Mouse (Mus musculus) liver, embryonic 11.5 days (tissue): ENCODE data around the gene Ccdc77. TPM values are rescaled to one million over a fixed set of nuclear protein-coding genes. Genes with fewer than 3 reads are reported as not detected.

Experiments used
- ATAC-seq: fragments of 200-750 bp; cut with Nextera tagmentation; replicated peaks from 2 replicates; pipeline ENCODE4 v1.8.0; 2017; ENCODE audit warnings: moderate number of reproducible peaks, mild to moderate bottlenecking, moderate TSS enrichment, moderate library complexity; ENCODE audit not compliant: low FRiP score
- DNase-seq: peaks from one replicate; pipeline ENCODE4 v3.0.0-alpha.2; 2017; ENCODE audit warnings: low spot score
- H3K27ac ChIP-seq: fragments of 300-500 bp; sonication (generic); 2 replicates; pipeline ENCODE4 v1.5.1; 2014; ENCODE audit warnings: mild to moderate bottlenecking, low read depth, low read length, control low read depth
- H3K27me3 ChIP-seq: fragments of 300-500 bp; sonication (generic); replicated peaks from 2 replicates; pipeline ENCODE4 v1.6.1; 2014; ENCODE audit warnings: low read length, mixed read lengths; ENCODE audit not compliant: control insufficient read depth, insufficient read depth
- H3K36me3 ChIP-seq: fragments of 300-500 bp; sonication (generic); 2 replicates; pipeline ENCODE4 v1.6.1; 2014; ENCODE audit warnings: mild to moderate bottlenecking, low read length, moderate library complexity, mixed read lengths; ENCODE audit not compliant: control insufficient read depth, insufficient read depth
- H3K4me1 ChIP-seq: fragments of 300-500 bp; sonication (generic); replicated peaks from 2 replicates; pipeline ENCODE4 v1.6.1; 2014; ENCODE audit warnings: low read length, mixed read lengths; ENCODE audit not compliant: control insufficient read depth, insufficient read depth
- H3K4me2 ChIP-seq: fragments of 300-500 bp; sonication (generic); 2 replicates; pipeline ENCODE4 v1.6.1; 2014; ENCODE audit warnings: mild to moderate bottlenecking, control low read depth, moderate library complexity
- H3K4me3 ChIP-seq: fragments of 300-500 bp; sonication (generic); 2 replicates; pipeline ENCODE4 v1.5.1; 2014; ENCODE audit warnings: low read depth, low read length, control low read depth
- H3K9ac ChIP-seq: fragments of 300-500 bp; sonication (generic); 2 replicates; pipeline ENCODE4 v1.6.1; 2014; ENCODE audit warnings: low read depth, low read length, control low read depth
- H3K9me3 ChIP-seq: fragments of 300-500 bp; sonication (generic); 2 replicates; pipeline ENCODE4 v1.6.1; 2016; ENCODE audit warnings: low read length, inconsistent platforms, mixed read lengths; ENCODE audit not compliant: control insufficient read depth
- WGBS: fragments of 180-500 bp; shearing (Covaris S2); extraction: QIAGEN DNeasy Blood & Tissue Kit; methylation state at CpG from one replicate; pipeline ENCODE4 v1.1.7; 2014; 5-methylcytosine and 5-hydroxymethylcytosine counted together
- polyA plus RNA-seq: library from polyadenylated mRNA; unstranded; fragments of >200 nt; fragmentation: Nextera tagmentation; extraction: Ambion mirVana; gene quantifications from 2 replicates; pipeline ENCODE4 v1.2.1, GENCODE M21; 2014

Ccdc77 gene
- polyA plus RNA-seq, 1 experiment from 2014 or later = 25.4 TPM

- no peak overlapping the region for H3K9ac ChIP-seq
- ATAC-seq = no peak
- DNase-seq = no peak
- H3K4me3 ChIP-seq = no peak overlapping the region
- H3K9me3 ChIP-seq = no peaks in the 10 kb centered on the region
- no peaks in the 10 kb centered on the region for H3K36me3 ChIP-seq
- no peaks in the 10 kb centered on the region for H3K4me1 ChIP-seq
- 45% methylated on average over 6 of the region's 6 CpGs for WGBS
- no peak overlapping the region for H3K4me2 ChIP-seq
- H3K27me3 ChIP-seq = no peaks in the 10 kb centered on the region
- H3K27ac ChIP-seq = no peak overlapping the region
These were observed 88.9 kb downstream of the Ccdc77 start for GRCm38 (mm10) chr6:120275301-120275700.

GRCm38 (mm10) chr6:120274887-120275286 lies 89.3 kb downstream of the Ccdc77 start:
- 51% methylated on average over 4 of the region's 4 CpGs for WGBS
- Histone ChIP-seq H3K4me3 (no peak overlapping the region), H3K4me1 (no peaks in the 10 kb centered on the region), H3K9me3 (no peaks in the 10 kb centered on the region), H3K36me3 (no peaks in the 10 kb centered on the region), H3K27me3 (no peaks in the 10 kb centered on the region), H3K9ac (no peak overlapping the region), H3K27ac (no peak overlapping the region), H3K4me2 (no peak overlapping the region)
- no peak for DNase-seq
- ATAC-seq = no peak

Other genes with a start within 250 kb of the Ccdc77 start
- not detected in 2 replicates for gene D330020A13Rik, start 70.0 kb downstream of the Ccdc77 start, polyA plus RNA-seq
- 0.08 and 0.25 TPM in 2 replicates for gene B4galnt3, start 69.8 kb downstream of the Ccdc77 start, polyA plus RNA-seq
- gene Kdm5a, start 250 bp downstream of the Ccdc77 start, polyA plus RNA-seq = 59.9 and 63.4 TPM in 2 replicates
- gene Il17ra, start 98.9 kb upstream of the Ccdc77 start, polyA plus RNA-seq = 6.8 and 8.7 TPM in 2 replicates
- gene Tmem121b, start 129.4 kb upstream of the Ccdc77 start, polyA plus RNA-seq = 0.07 TPM in 1 of 2 replicates, not detected in the other
- 19.9 and 20.7 TPM in 2 replicates for gene Hdhd5, start 166.9 kb upstream of the Ccdc77 start, polyA plus RNA-seq